Mouse (Mus musculus) kidney, embryonic 14.5 days (tissue): ENCODE measurements around the gene Dda1. TPM values are rescaled to one million over a fixed set of nuclear protein-coding genes. Genes with fewer than 3 reads are reported as not detected.
A peak's percentile ranks its signal among the peaks of the same experiment; 100 is the strongest.
"Not testable (repeated sequence)": the region's sequence is repeated elsewhere in the genome, so short reads cannot be mapped to it uniquely, and the experiment has no call there.

Experiments
- ATAC-seq: fragments of 200-750 bp; cut with Nextera tagmentation; 2 replicates; pipeline ENCODE4 v1.8.0; 2017; ENCODE audit warnings: moderate number of reproducible peaks, mild to moderate bottlenecking, moderate TSS enrichment, moderate library complexity; ENCODE audit not compliant: low FRiP score, low TSS enrichment
- H3K27ac ChIP-seq: fragments of 300-500 bp; sonication (generic); 2 replicates; pipeline ENCODE4 v1.5.1; 2014; ENCODE audit warnings: low read depth, mild to moderate bottlenecking, low read length, moderate library complexity, mixed read lengths
- H3K27me3 ChIP-seq: fragments of 300-500 bp; sonication (generic); 2 replicates; pipeline ENCODE4 v1.6.1; 2014; ENCODE audit warnings: mild to moderate bottlenecking, low read length; ENCODE audit not compliant: control insufficient read depth, insufficient read depth
- H3K36me3 ChIP-seq: fragments of 300-500 bp; sonication (generic); 2 replicates; pipeline ENCODE4 v1.6.1; 2014; ENCODE audit warnings: low read length, mixed read lengths; ENCODE audit not compliant: control insufficient read depth, insufficient read depth
- H3K4me1 ChIP-seq: fragments of 300-500 bp; sonication (generic); 2 replicates; pipeline ENCODE4 v1.6.1; 2014; ENCODE audit warnings: low read length, mixed read lengths; ENCODE audit not compliant: control insufficient read depth, insufficient read depth
- H3K4me2 ChIP-seq: fragments of 300-500 bp; sonication (generic); replicated peaks from 2 replicates; pipeline ENCODE4 v1.6.1; 2014; ENCODE audit warnings: low read depth, mild to moderate bottlenecking, low read length
- H3K4me3 ChIP-seq: fragments of 300-500 bp; sonication (generic); 2 replicates; pipeline ENCODE4 v1.5.1; 2014; ENCODE audit warnings: mild to moderate bottlenecking, low read length
- H3K9ac ChIP-seq: fragments of 300-500 bp; sonication (generic); 2 replicates; pipeline ENCODE4 v1.6.1; 2014; ENCODE audit warnings: low read depth, mild to moderate bottlenecking, low read length, moderate library complexity
- H3K9me3 ChIP-seq: fragments of 300-500 bp; sonication (generic); 2 replicates; pipeline ENCODE4 v1.6.1; 2016; ENCODE audit warnings: low read length; ENCODE audit not compliant: control insufficient read depth
- WGBS: fragments of 180-500 bp; shearing (Covaris S2); extraction: QIAGEN DNeasy Blood & Tissue Kit; methylation state at CpG from one replicate; pipeline ENCODE4 v1.1.7; 2014; 5-methylcytosine and 5-hydroxymethylcytosine counted together
- polyA plus RNA-seq: library from polyadenylated mRNA; unstranded; fragments of >200 nt; fragmentation: Nextera tagmentation; extraction: Ambion mirVana; gene quantifications from 2 replicates; pipeline ENCODE4 v1.2.1, GENCODE M21; 2014

Gene Dda1
- polyA plus RNA-seq, 1 experiment from 2014 or later: 113 TPM

- Histone ChIP-seq H3K9me3 (no peaks in the 10 kb centered on the region), H3K9ac (0 out of 2 replicates have a peak overlapping the region, but pooled peaks have one; percentile 8), H3K27ac (no peak overlapping the region), H3K27me3 (peaks cover 29% of the 10 kb centered on the region), H3K4me3 (peak overlapping the region; percentile 27; the same call in 1 of the 2 replicates), H3K36me3 (no peaks in the 10 kb centered on the region), H3K4me2 (peak overlapping the region; percentile 26; the same call in 1 of the 2 replicates), H3K4me1 (peaks cover 11% of the 10 kb centered on the region; the same call in 1 of the 2 replicates)
- no peak for ATAC-seq
- WGBS: 78% methylated on average over 2 of the region's 2 CpGs
Measured at GRCm38 (mm10) chr8:71509316-71509715, 40.3 kb downstream of the Dda1 start.

- Histone ChIP-seq H3K4me1 (peaks cover 11% of the 10 kb centered on the region; the same call in 1 of the 2 replicates), H3K4me3 (peak within 1 kb of the TSS; percentile 27), H3K27me3 (peaks cover 21% of the 10 kb centered on the region), H3K9me3 (no peaks in the 10 kb centered on the region), H3K4me2 (peak within 1 kb of the TSS; percentile 26; the same call in 1 of the 2 replicates), H3K9ac (peak within 1 kb of the TSS; percentile 37; the same call in 1 of the 2 replicates), H3K36me3 (no peaks in the 10 kb centered on the region), H3K27ac (0 out of 2 replicates have a peak within 1 kb of the TSS, but pooled peaks have one; percentile 48)
- ATAC-seq: peak; percentile 49
- WGBS: 25% methylated on average over 14 of the region's 14 CpGs
Measured at GRCm38 (mm10) chr8:71511644-71512043, 42.6 kb downstream of the Dda1 start, which contains the start of gene Plvap. Gene Plvap (minus strand): TSS chr8:71511752.

GRCm38 (mm10) chr8:71513018-71513754, 44.2 kb downstream of the Dda1 start:
- ATAC-seq: no peak
- Histone ChIP-seq H3K4me1 (peaks cover 2% of the 10 kb centered on the region; the same call in 1 of the 2 replicates), H3K4me3 (no peak overlapping the region), H3K9ac (no peak overlapping the region), H3K9me3 (no peaks in the 10 kb centered on the region), H3K27me3 (peaks cover 8% of the 10 kb centered on the region), H3K4me2 (no peak overlapping the region), H3K27ac (no peak overlapping the region), H3K36me3 (no peaks in the 10 kb centered on the region)
- 69% methylated on average over 15 of the region's 15 CpGs for WGBS

- no peak overlapping the region for H3K27ac ChIP-seq
- ATAC-seq: no peak
- H3K4me3 ChIP-seq: no peak overlapping the region
Measured at GRCm38 (mm10) chr8:71515043-71515442, 46.0 kb downstream of the Dda1 start.

GRCm38 (mm10) chr8:71516786-71517185, 47.8 kb downstream of the Dda1 start:
- ATAC-seq: no peak
- Histone ChIP-seq H3K4me3 (no peak overlapping the region), H3K27ac (peak overlapping the region; percentile 20; the same call in 1 of the 2 replicates), H3K4me2 (no peak overlapping the region), H3K4me1 (no peaks in the 10 kb centered on the region), H3K9me3 (no peaks in the 10 kb centered on the region), H3K36me3 (no peaks in the 10 kb centered on the region), H3K27me3 (no peaks in the 10 kb centered on the region), H3K9ac (no peak overlapping the region)
- WGBS: 14% methylated on average over 6 of the region's 6 CpGs

More at GRCm38 (mm10) chr8:71515043-71515442, 46.0 kb downstream of the Dda1 start:
- no peaks in the 10 kb centered on the region for H3K36me3 ChIP-seq
- 79% methylated on average over 5 of the region's 5 CpGs for WGBS
- no peaks in the 10 kb centered on the region for H3K4me1 ChIP-seq
- no peak overlapping the region for H3K4me2 ChIP-seq
- H3K9ac ChIP-seq: no peak overlapping the region
- H3K27me3 ChIP-seq: no peaks in the 10 kb centered on the region
- H3K9me3 ChIP-seq: no peaks in the 10 kb centered on the region

GRCm38 (mm10) chr8:71519037-71519825, 50.2 kb downstream of the Dda1 start:
- H3K27me3 ChIP-seq, H3K9ac ChIP-seq, H3K27ac ChIP-seq, H3K4me3 ChIP-seq, ATAC-seq, H3K36me3 ChIP-seq, H3K4me2 ChIP-seq, H3K4me1 ChIP-seq, H3K9me3 ChIP-seq: not testable (repeated sequence)
- WGBS: 49% methylated on average over 9 of the region's 10 CpGs

GRCm38 (mm10) chr8:71521634-71522033, 52.6 kb downstream of the Dda1 start:
- ATAC-seq: peak; percentile 85
- H3K4me2 ChIP-seq: 0 out of 2 replicates have a peak overlapping the region, but pooled peaks have one; percentile 5
- no peaks in the 10 kb centered on the region for H3K36me3 ChIP-seq
- H3K27ac ChIP-seq: no peak overlapping the region
- 3% methylated on average over 17 of the region's 17 CpGs for WGBS
- H3K4me1 ChIP-seq: peaks cover 9% of the 10 kb centered on the region; the same call in 1 of the 2 replicates
- H3K9me3 ChIP-seq: no peaks in the 10 kb centered on the region
- H3K4me3 ChIP-seq: no peak overlapping the region
- no peak overlapping the region for H3K9ac ChIP-seq
- peaks cover 20% of the 10 kb centered on the region for H3K27me3 ChIP-seq

GRCm38 (mm10) chr8:71525226-71526050, 56.4 kb downstream of the Dda1 start, which contains the start of gene Ccdc194:
Gene Ccdc194 (minus strand): TSS chr8:71525711.
- Histone ChIP-seq H3K9me3 (no peaks in the 10 kb centered on the region), H3K27ac (peak within 1 kb of the TSS; percentile 15; the same call in 1 of the 2 replicates), H3K36me3 (no peaks in the 10 kb centered on the region), H3K4me1 (peaks cover 15% of the 10 kb centered on the region; the same call in 1 of the 2 replicates), H3K9ac (peak within 1 kb of the TSS; percentile 51), H3K27me3 (peaks cover 22% of the 10 kb centered on the region), H3K4me2 (peak within 1 kb of the TSS; percentile 35), H3K4me3 (peak within 1 kb of the TSS; percentile 17)
- 9% methylated on average over 46 of the region's 46 CpGs for WGBS
- no peak for ATAC-seq
